Mouse (Mus musculus) cerebellum, postnatal 36 days (tissue): ENCODE measurements around the gene Alad.
A peak's percentile ranks its signal among the peaks of the same experiment; 100 is the strongest.
"Not testable (repeated sequence)": the region's sequence is repeated elsewhere in the genome, so short reads cannot be mapped to it uniquely, and the experiment has no call there.

Source experiments
- DNase-seq, 2 experiments: peaks; one replicate each; pipeline ENCODE4 v3.0.0; 2021 to 2022; ENCODE audit warnings: mixed read lengths in 2 of 2

Alad gene

GRCm38 (mm10) chr4:62485450-62486161 lies 34.1 kb downstream of the Alad start:
- peak in 1 of 2 experiments; percentile 21 for DNase-seq

DNA sequence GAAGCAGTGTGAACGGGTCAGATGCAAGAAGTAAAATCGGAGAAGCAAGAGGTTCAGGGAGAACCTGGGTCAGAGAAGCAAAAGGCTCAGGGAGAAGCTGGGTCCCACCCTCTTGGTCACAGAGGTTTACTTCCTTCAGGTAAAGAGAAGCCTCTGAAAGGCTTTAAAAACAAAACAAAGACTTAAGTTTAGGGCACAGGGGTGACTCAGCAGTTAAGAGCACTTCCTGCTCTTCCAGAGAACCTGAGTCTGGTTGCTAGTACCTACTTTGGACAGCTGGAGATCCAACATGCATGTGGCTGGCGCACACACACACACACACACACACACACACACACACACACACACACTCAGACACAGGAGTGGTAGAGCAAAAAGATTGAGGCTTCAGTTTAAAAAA lies 34.8 kb downstream of the Alad start:
- no peak for DNase-seq

- DNase-seq: no peak
Observed at GRCm38 (mm10) chr4:62480709-62481605, 38.8 kb downstream of the Alad start.

DNA sequence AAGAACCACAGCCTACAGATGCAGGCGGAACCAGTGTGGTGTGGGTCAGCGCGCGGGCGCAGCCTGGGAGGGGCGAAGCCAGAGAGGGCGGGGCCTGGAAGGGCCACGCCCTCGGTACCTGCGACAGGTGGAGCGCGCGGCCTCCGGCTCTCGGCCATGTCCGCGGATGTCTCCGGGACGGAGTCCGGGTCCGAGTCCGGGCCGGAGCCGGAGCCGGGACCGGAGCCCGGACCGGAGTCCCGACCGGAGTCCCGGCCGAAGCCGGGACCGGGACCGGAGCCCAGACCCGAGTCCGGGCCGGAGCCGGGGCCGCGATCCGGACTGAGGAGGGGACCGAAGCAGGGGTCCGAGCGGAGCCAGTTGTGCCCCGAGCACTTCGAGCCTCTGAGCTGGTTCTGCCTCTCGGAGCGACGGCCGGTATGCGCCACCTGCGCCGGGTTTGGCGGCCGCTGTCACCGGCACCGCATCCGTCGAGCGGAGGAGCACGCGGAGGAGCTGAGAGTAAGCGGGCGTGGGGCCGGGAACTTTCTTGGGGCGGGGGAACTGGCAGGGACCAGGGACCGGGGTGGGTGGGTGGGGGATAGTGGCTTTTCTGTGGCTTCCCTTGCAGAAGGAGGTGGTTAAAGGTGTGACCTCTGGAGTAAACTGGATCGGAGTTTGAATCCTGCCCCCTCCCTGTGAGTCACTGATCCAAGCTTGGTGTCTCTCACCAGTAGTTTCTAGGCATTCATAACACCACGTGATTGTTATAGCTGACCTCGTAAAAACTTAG lies 39.6 kb downstream of the Alad start, which contains the start of gene Bspry:
Bspry (plus strand) TSS at position 117 of the 772 bp plus-strand sequence.
- DNase-seq: peak in 1 of 2 experiments; percentile 35

DNA sequence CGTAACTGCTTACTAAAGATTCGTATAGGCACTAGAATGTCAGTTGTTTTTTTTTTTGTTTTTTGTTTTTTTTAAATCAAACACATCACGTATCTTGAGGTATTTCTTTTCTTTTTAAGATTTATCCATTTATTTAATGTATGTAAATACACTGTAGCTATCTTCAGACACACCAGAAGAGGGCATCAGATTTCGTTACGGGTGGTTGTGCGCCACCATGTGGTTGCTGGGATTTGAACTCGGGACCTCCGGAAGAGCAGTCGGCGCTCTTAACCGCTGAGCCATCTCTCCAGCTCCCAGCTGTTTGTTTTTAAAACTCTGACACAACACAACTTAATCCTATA lies 40.2 kb downstream of the Alad start:
- DNase-seq: not testable (repeated sequence)

DNA sequence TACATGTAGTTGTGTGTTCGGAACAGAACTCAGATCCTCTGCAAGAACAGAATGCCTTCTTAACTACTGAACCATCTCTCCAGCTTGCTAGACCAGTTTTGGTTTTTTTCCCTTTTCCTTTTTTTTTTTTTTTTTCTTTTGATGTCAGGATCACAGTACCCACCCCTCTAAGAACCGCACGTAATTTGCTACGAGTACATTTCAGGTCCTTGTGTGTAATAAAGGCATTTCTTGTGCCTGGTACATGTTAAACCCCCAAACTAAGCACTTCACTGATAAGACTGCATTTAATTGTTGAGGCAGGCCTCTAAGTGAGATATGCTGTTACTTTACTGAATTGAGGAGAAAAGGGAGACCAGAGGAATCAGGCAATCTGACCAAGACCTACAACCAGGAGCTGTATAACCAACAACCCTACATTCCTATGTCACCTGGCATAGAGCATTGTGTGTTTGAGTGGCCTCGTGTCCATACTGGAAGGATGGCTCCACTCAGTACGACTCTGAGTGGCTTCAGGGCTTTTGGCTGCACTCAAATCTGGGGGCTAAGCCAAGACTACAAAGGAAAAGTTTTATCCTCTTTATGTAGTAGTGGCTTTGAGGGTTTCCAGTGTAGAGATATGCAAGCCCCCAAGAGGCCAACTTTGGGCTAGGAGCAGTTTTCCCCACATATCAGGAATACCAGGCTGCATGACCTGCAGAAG lies 42.0 kb downstream of the Alad start:
- no peak for DNase-seq

GRCm38 (mm10) chr4:62475793-62476192 lies 43.9 kb downstream of the Alad start:
- no peak for DNase-seq

DNA sequence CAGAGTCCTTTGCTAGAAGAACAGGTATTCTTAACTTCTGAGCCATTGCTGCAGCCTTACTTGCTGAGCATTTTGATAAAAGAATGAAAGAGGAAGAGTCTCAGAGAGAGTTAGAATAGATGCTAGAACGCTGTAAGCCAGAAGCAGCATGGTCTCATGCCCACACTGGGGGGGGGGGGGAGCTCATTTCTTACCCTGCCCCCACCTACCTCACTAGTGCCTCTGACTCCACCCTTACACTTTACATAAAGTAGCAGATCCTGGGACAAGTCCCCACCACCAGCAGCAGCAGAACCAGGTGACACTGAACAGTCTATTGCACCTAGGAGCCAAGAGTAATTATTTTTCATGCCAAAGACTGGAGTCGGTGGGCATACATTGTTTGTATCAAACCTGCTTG lies 44.6 kb downstream of the Alad start:
- no peak for DNase-seq

DNA sequence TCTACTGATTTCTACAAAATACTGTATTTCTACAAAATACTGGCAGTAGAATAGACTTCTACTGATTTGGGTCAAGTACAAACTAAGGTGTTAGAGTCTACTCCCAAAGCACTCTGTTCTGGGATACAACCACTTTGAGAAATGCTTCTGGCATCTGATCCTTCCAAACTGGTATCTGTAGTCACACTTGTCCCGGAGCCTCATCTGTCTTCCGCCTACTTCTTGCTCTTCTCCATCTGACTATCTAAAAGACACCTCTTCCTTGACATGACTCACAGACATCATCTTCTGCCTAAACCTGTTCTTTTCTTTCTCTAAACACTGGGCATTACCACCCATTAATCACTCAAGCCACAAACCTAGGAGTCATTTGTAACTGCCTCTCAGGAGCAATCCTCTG lies 47.6 kb downstream of the Alad start:
- no peak for DNase-seq

DNA sequence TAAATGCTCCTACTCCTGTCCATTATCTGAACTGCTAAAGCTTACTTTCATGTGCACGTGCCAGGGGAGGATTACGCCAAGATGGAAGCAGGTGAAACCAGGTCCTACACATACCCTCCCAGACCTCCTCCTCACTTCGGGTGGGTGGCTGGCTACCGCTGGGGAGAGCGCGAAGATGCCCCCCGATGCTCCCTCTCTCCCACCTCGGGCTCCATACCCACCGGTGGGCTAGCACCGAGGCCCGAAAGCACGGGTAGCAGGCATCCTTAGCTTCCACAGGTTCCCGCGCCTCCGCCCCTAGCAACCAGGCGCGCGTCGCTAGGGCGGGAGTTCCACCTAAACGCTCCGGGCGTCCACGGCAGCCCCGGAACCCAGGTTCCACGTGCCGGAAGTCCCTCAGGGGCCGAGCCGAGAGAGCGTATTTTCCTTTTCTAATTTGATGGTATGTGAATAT lies 49.1 kb downstream of the Alad start, which contains the start of gene Wdr31:
Wdr31 (minus strand) TSS at position 299 of the 454 bp plus-strand sequence.
- peak; percentile 80 to 82 for DNase-seq

GRCm38 (mm10) chr4:62468158-62468557 lies 51.6 kb downstream of the Alad start:
- DNase-seq: no peak

DNA sequence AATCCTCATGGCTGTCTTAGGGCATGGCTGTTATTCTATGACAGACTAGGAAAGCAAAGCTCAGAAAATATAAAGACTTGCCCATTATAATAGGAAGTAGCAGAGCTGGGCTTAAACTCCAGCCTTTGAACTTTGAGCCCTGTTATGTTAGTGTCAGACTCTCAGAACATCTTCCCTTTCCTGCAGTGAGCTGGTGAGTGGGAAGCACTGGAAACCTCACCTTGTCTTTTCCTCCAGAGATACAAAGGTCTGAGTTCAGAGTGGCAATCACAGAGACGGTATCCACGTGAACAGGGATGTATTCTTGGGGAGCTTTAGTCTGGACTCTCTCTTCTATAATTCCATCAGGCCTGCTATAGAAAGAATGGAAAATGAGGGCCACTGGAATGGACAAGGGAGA lies 56.6 kb downstream of the Alad start:
- no peak for DNase-seq

- DNase-seq: no peak
Observed at GRCm38 (mm10) chr4:62460348-62460747, 59.4 kb downstream of the Alad start.
